Mouse (Mus musculus): Measurements from ENCODE around the gene Pip4k2c. TPM values are rescaled to one million over a fixed set of nuclear protein-coding genes. Genes with fewer than 3 reads are reported as not detected.
A peak's percentile ranks its signal among the peaks of the same experiment; 100 is the strongest.
"Not testable (repeated sequence)": the region's sequence is repeated elsewhere in the genome, so short reads cannot be mapped to it uniquely, and the experiment has no call there.

Gene Pip4k2c
- polyA plus RNA-seq, 1 experiment from 2014 or later = 23.8 TPM

GRCm38 (mm10) chr10:127195328-127196129 lies 15.9 kb downstream of the Pip4k2c start, which contains the start of gene Dtx3:
Dtx3 (minus strand) TSS chr10:127195728.
- peaks cover 60% of the 10 kb centered on the region for H3K36me3 ChIP-seq
- peak within 1 kb of the TSS; percentile 94 for H3K4me2 ChIP-seq
- no peaks in the 10 kb centered on the region for H3K27me3 ChIP-seq (replicated peaks)
- H3K9me3 ChIP-seq = no peaks in the 10 kb centered on the region
- H3K9ac ChIP-seq = peak within 1 kb of the TSS; percentile 96
- H3K4me3 ChIP-seq = peak within 1 kb of the TSS; percentile 96
- ATAC-seq (ENCODE audit: extremely low read depth, insufficient number of reproducible peaks, low FRiP score, low TSS enrichment) = 0 out of 2 replicates have a peak, but pooled peaks have one; percentile 22
- peak within 1 kb of the TSS; percentile 95 for H3K27ac ChIP-seq (replicated peaks)
- WGBS = under 1% methylated on average over 44 of the region's 47 CpGs
- H3K4me1 ChIP-seq = peaks cover 50% of the 10 kb centered on the region

GRCm38 (mm10) chr10:127194428-127195327 lies 16.7 kb downstream of the Pip4k2c start:
- Histone ChIP-seq H3K4me2 (peak overlapping the region; percentile 94), H3K4me3 (peak overlapping the region; percentile 96), H3K27me3 (replicated peaks) (no peaks in the 10 kb centered on the region), H3K27ac (replicated peaks) (peak overlapping the region; percentile 95), H3K9me3 (no peaks in the 10 kb centered on the region), H3K9ac (peak overlapping the region; percentile 96), H3K36me3 (peaks cover 53% of the 10 kb centered on the region), H3K4me1 (peaks cover 58% of the 10 kb centered on the region)
- 0 out of 2 replicates have a peak, but pooled peaks have one; percentile 29 for ATAC-seq (ENCODE audit: extremely low read depth, insufficient number of reproducible peaks, low FRiP score, low TSS enrichment)
- 11% methylated on average over 22 of the region's 22 CpGs for WGBS

- no peak overlapping the region for H3K4me2 ChIP-seq
- H3K4me1 ChIP-seq = peaks cover 67% of the 10 kb centered on the region
- H3K27me3 ChIP-seq (replicated peaks) = no peaks in the 10 kb centered on the region
- no peak for ATAC-seq (ENCODE audit: extremely low read depth, insufficient number of reproducible peaks, low FRiP score, low TSS enrichment)
- WGBS = 77% methylated on average over 9 of the region's 9 CpGs
- no peaks in the 10 kb centered on the region for H3K9me3 ChIP-seq
- H3K36me3 ChIP-seq = peaks cover 36% of the 10 kb centered on the region
- H3K27ac ChIP-seq (replicated peaks) = no peak overlapping the region
- H3K9ac ChIP-seq = no peak overlapping the region; the same call in 1 of the 2 replicates
- no peak overlapping the region for H3K4me3 ChIP-seq
Measured at GRCm38 (mm10) chr10:127193011-127193410, 18.4 kb downstream of the Pip4k2c start.

GRCm38 (mm10) chr10:127192057-127192328 lies 19.4 kb downstream of the Pip4k2c start:
- not testable (repeated sequence) for ATAC-seq (ENCODE audit: extremely low read depth, insufficient number of reproducible peaks, low FRiP score, low TSS enrichment); H3K9me3 ChIP-seq

GRCm38 (mm10) chr10:127191191-127192056 lies 20.0 kb downstream of the Pip4k2c start:
- peak overlapping the region; percentile 98; the same call in 1 of the 2 replicates for H3K4me2 ChIP-seq
- peaks cover 33% of the 10 kb centered on the region for H3K36me3 ChIP-seq
- 0 out of 2 replicates have a peak, but pooled peaks cover 6% of the 10 kb centered on the region for H3K27me3 ChIP-seq (replicated peaks)
- no peaks in the 10 kb centered on the region for H3K9me3 ChIP-seq
- H3K4me1 ChIP-seq = peaks cover 66% of the 10 kb centered on the region
- ATAC-seq (ENCODE audit: extremely low read depth, insufficient number of reproducible peaks, low FRiP score, low TSS enrichment) = no peak
- H3K4me3 ChIP-seq = no peak overlapping the region
- no peak overlapping the region for H3K9ac ChIP-seq
- WGBS = 56% methylated on average over 19 of the region's 19 CpGs
- peak overlapping the region; percentile 50 for H3K27ac ChIP-seq (replicated peaks)

More at GRCm38 (mm10) chr10:127192057-127192328, 19.4 kb downstream of the Pip4k2c start:
- H3K27me3 ChIP-seq (replicated peaks); H3K4me2 ChIP-seq; H3K4me3 ChIP-seq; H3K9ac ChIP-seq: not testable (repeated sequence)
- H3K27ac ChIP-seq (replicated peaks) = peak overlapping the region; percentile 50
- peaks cover 27% of the 10 kb centered on the region for H3K36me3 ChIP-seq
- 56% methylated on average over 1 of the region's 1 CpGs for WGBS
- H3K4me1 ChIP-seq = peaks cover 72% of the 10 kb centered on the region

- peak overlapping the region; percentile 89 for H3K9ac ChIP-seq
- WGBS = 37% methylated on average over 14 of the region's 14 CpGs
- H3K4me2 ChIP-seq = peak overlapping the region; percentile 98
- H3K27me3 ChIP-seq (replicated peaks) = peaks cover 7% of the 10 kb centered on the region
- H3K36me3 ChIP-seq = peaks cover 40% of the 10 kb centered on the region
- no peak for ATAC-seq (ENCODE audit: extremely low read depth, insufficient number of reproducible peaks, low FRiP score, low TSS enrichment)
- peak overlapping the region; percentile 76 for H3K4me3 ChIP-seq
- peak overlapping the region; percentile 77 for H3K27ac ChIP-seq (replicated peaks)
- no peaks in the 10 kb centered on the region for H3K9me3 ChIP-seq
- H3K4me1 ChIP-seq = peaks cover 63% of the 10 kb centered on the region
Measured at GRCm38 (mm10) chr10:127190398-127191190, 20.8 kb downstream of the Pip4k2c start.

GRCm38 (mm10) chr10:127189651-127190381 lies 21.6 kb downstream of the Pip4k2c start, which contains the start of gene Arhgef25:
Arhgef25 (minus strand) TSS chr10:127190083.
- H3K4me2 ChIP-seq = peak within 1 kb of the TSS; percentile 98
- no peaks in the 10 kb centered on the region for H3K9me3 ChIP-seq
- peaks cover 60% of the 10 kb centered on the region for H3K4me1 ChIP-seq
- 4% methylated on average over 35 of the region's 35 CpGs for WGBS
- peak within 1 kb of the TSS; percentile 89 for H3K9ac ChIP-seq
- peaks cover 46% of the 10 kb centered on the region for H3K36me3 ChIP-seq
- ATAC-seq (ENCODE audit: extremely low read depth, insufficient number of reproducible peaks, low FRiP score, low TSS enrichment) = no peak
- H3K27me3 ChIP-seq (replicated peaks) = peaks cover 14% of the 10 kb centered on the region
- peak within 1 kb of the TSS; percentile 76 for H3K4me3 ChIP-seq
- H3K27ac ChIP-seq (replicated peaks) = peak within 1 kb of the TSS; percentile 77

GRCm38 (mm10) chr10:127189116-127189650 lies 22.2 kb downstream of the Pip4k2c start:
- WGBS = under 1% methylated on average over 26 of the region's 26 CpGs
- Histone ChIP-seq H3K27ac (replicated peaks) (peak overlapping the region; percentile 77), H3K4me1 (peaks cover 55% of the 10 kb centered on the region), H3K9ac (peak overlapping the region; percentile 89), H3K36me3 (peaks cover 50% of the 10 kb centered on the region), H3K27me3 (replicated peaks) (peaks cover 21% of the 10 kb centered on the region), H3K4me2 (peak overlapping the region; percentile 98), H3K4me3 (peak overlapping the region; percentile 76), H3K9me3 (no peaks in the 10 kb centered on the region)
- ATAC-seq (ENCODE audit: extremely low read depth, insufficient number of reproducible peaks, low FRiP score, low TSS enrichment) = peak; percentile 0; the same call in 1 of the 2 replicates

GRCm38 (mm10) chr10:127188465-127189115 lies 22.8 kb downstream of the Pip4k2c start:
- Histone ChIP-seq H3K27me3 (replicated peaks) (peaks cover 27% of the 10 kb centered on the region), H3K36me3 (peaks cover 50% of the 10 kb centered on the region), H3K9ac (peak overlapping the region; percentile 89), H3K4me1 (peaks cover 60% of the 10 kb centered on the region), H3K27ac (replicated peaks) (peak overlapping the region; percentile 77), H3K9me3 (no peaks in the 10 kb centered on the region), H3K4me2 (peak overlapping the region; percentile 98), H3K4me3 (peak overlapping the region; percentile 76)
- WGBS = under 1% methylated on average over 41 of the region's 46 CpGs
- ATAC-seq (ENCODE audit: extremely low read depth, insufficient number of reproducible peaks, low FRiP score, low TSS enrichment) = peak; percentile 85

Measured in heart, embryonic 13.5 days (tissue).